Mouse (Mus musculus) hindbrain, embryonic 13.5 days (tissue): ENCODE measurements around the gene Dnajb8. TPM values are rescaled to one million over a fixed set of nuclear protein-coding genes. Genes with fewer than 3 reads are reported as not detected.
A peak's percentile ranks its signal among the peaks of the same experiment; 100 is the strongest.

Experiments
- ATAC-seq: fragments of 200-750 bp; cut with Nextera tagmentation; 2 replicates; pipeline ENCODE4 v1.8.0; 2017; ENCODE audit warnings: moderate TSS enrichment; ENCODE audit not compliant: low FRiP score
- H3K27ac ChIP-seq: fragments of 300-500 bp; sonication (generic); 2 replicates; pipeline ENCODE4 v1.5.1; 2015; ENCODE audit warnings: inconsistent platforms, mild to moderate bottlenecking, moderate library complexity
- H3K27me3 ChIP-seq: fragments of 300-500 bp; sonication (generic); 2 replicates; pipeline ENCODE4 v1.6.1; 2015; ENCODE audit warnings: mild to moderate bottlenecking, inconsistent platforms
- H3K36me3 ChIP-seq: fragments of 300-500 bp; sonication (generic); 2 replicates; pipeline ENCODE4 v1.6.1; 2015; ENCODE audit warnings: mild to moderate bottlenecking, inconsistent platforms
- H3K4me1 ChIP-seq: fragments of 300-500 bp; sonication (generic); replicated peaks from 2 replicates; pipeline ENCODE4 v1.6.1; 2015; ENCODE audit warnings: inconsistent platforms
- H3K4me2 ChIP-seq: fragments of 300-500 bp; sonication (generic); 2 replicates; pipeline ENCODE4 v1.6.1; 2015; ENCODE audit warnings: inconsistent platforms, mild to moderate bottlenecking, moderate library complexity
- H3K4me3 ChIP-seq: fragments of 300-500 bp; sonication (generic); 2 replicates; pipeline ENCODE4 v1.5.1; 2015; ENCODE audit warnings: mild to moderate bottlenecking, inconsistent platforms
- H3K9ac ChIP-seq: fragments of 300-500 bp; sonication (generic); 2 replicates; pipeline ENCODE4 v1.6.1; 2015; ENCODE audit warnings: mild to moderate bottlenecking, inconsistent platforms
- H3K9me3 ChIP-seq: fragments of 300-500 bp; sonication (generic); 2 replicates; pipeline ENCODE4 v1.6.1; 2016; ENCODE audit warnings: inconsistent platforms
- WGBS: fragments of 180-500 bp; shearing (Covaris S2); methylation state at CpG from one replicate; pipeline ENCODE4 v1.1.7; 2015; 5-methylcytosine and 5-hydroxymethylcytosine counted together
- polyA plus RNA-seq: library from polyadenylated mRNA; unstranded; fragments of >200 nt; fragmentation: Nextera tagmentation; extraction: Ambion mirVana; gene quantifications from 2 replicates; pipeline ENCODE4 v1.2.1, GENCODE M21; 2015

Dnajb8 gene
- polyA plus RNA-seq, 1 experiment from 2014 or later: not detected

DNA sequence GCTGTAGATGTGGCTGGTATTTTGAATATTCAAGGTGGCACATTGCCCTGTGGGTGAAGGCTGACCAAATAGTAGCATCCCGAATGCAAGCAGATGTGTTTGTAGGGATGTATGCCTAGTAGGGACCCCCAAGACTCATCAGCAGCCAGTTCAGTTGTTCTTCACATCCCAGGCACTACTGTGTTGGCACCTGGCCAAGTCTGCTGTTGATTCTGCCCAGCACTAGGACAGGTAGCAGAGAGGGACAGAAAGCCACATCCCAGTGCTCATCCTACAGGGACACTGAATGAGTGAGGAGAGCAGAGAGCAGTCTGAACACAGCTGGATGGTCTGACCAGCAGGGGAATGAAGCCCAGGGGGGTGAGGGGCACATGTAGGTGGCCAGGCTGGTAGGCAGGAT, 27.2 kb downstream of the Dnajb8 start:
- H3K36me3 ChIP-seq: no peaks in the 10 kb centered on the region; the same call in 1 of the 2 replicates
- H3K4me3 ChIP-seq: no peak overlapping the region
- 0 out of 2 replicates have a peak, but pooled peaks cover 5% of the 10 kb centered on the region for H3K27me3 ChIP-seq
- H3K9ac ChIP-seq: no peak overlapping the region
- no peak for ATAC-seq
- H3K4me1 ChIP-seq: 0 out of 2 replicates have a peak, but pooled peaks cover 2% of the 10 kb centered on the region
- WGBS: 93% methylated on average over 1 of the region's 1 CpGs
- no peak overlapping the region for H3K27ac ChIP-seq
- H3K4me2 ChIP-seq: no peak overlapping the region
- no peaks in the 10 kb centered on the region for H3K9me3 ChIP-seq

DNA sequence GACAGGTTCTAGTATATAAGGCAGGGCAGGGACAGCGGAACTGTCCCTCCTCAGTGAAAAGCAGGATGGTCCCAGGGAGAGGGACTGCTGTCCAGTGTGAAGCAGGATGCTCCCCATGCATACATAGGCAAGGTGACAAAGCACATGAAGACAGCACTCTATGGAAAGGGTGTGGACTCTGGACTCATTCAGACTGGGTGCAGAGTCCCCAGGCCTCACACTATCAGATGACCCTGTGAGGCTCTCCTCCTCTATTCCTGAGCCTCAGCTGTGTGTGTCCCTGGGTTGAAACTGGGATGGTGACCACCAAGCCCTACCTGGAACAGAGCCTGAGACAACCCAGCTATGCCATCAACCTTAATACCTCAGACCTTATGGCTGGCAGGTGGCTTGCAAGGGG, 29.3 kb downstream of the Dnajb8 start:
- no peaks in the 10 kb centered on the region for H3K27me3 ChIP-seq
- H3K4me3 ChIP-seq: no peak overlapping the region
- 91% methylated on average over 1 of the region's 1 CpGs for WGBS
- no peak overlapping the region for H3K4me2 ChIP-seq
- H3K4me1 ChIP-seq: 0 out of 2 replicates have a peak, but pooled peaks cover 2% of the 10 kb centered on the region
- H3K9ac ChIP-seq: no peak overlapping the region
- H3K36me3 ChIP-seq: no peaks in the 10 kb centered on the region; the same call in 1 of the 2 replicates
- H3K27ac ChIP-seq: no peak overlapping the region
- ATAC-seq: no peak
- H3K9me3 ChIP-seq: no peaks in the 10 kb centered on the region

DNA sequence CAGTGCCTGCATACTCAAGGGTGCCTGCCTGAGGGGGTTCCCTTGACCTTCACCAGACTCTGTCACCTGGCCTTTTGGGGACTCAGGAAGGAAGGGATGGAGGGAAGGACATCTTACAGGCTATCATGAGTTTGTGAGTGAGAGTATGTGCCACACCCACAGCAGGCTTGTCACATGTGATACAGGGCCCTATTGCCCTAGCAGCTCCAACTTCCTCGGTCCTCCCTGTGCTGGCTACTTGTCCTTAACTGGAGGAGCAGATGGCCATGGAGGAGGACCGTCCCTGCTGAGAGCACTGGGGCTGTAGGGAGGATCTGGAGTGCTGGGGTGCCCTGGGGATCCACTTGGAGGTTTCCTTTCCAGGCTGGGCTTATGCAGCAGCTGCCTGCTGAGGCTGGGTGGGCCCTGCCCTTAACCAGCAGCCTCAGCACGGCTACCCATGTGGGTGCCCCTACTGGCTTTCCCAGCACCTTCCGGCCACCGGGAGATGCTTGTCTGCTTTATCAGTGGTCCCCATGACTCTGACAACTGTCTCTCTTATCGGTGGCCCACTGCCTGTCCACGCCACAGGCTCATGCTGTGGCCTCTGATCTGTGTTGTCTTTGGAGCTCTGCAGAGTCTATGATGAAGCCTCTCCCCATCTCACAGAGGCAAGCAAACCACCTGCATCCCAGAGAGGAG, 29.9 kb downstream of the Dnajb8 start:
- ATAC-seq: no peak
- H3K9ac ChIP-seq: no peak overlapping the region

DNA sequence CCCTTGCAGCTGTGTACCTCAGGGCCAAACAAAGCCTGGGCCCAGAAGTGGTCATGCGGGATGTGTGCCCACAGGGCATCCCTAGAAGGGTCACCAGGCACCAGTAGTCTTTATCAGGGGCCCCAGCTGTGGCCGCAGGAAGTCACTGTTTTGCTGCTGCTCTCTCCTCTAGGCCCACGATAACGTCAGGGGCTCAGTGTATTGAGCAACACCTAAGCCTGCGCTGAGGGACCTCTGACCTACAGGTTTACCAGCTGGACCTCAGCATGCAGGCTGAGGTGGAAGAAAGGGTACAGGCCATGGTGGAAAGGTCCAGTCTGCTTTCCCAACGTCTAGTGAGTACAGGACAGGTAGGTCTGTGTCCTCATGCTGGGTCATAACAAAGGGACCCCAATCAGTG, 32.0 kb downstream of the Dnajb8 start:
- peaks cover 6% of the 10 kb centered on the region; the same call in 1 of the 2 replicates for H3K36me3 ChIP-seq
- ATAC-seq: no peak
- no peaks in the 10 kb centered on the region for H3K9me3 ChIP-seq
- no peaks in the 10 kb centered on the region for H3K4me1 ChIP-seq
- H3K9ac ChIP-seq: no peak overlapping the region
- H3K4me2 ChIP-seq: no peak overlapping the region
- no peak overlapping the region for H3K4me3 ChIP-seq
- no peak overlapping the region for H3K27ac ChIP-seq
- no peaks in the 10 kb centered on the region for H3K27me3 ChIP-seq
- 82% methylated on average over 6 of the region's 6 CpGs for WGBS

More for the DNA sequence above, 29.9 kb downstream of the Dnajb8 start:
- Histone ChIP-seq H3K27me3 (no peaks in the 10 kb centered on the region), H3K36me3 (peaks cover 3% of the 10 kb centered on the region; the same call in 1 of the 2 replicates), H3K4me3 (no peak overlapping the region), H3K9me3 (no peaks in the 10 kb centered on the region), H3K4me2 (no peak overlapping the region), H3K27ac (no peak overlapping the region), H3K4me1 (no peaks in the 10 kb centered on the region)
- WGBS: 91% methylated on average over 7 of the region's 7 CpGs

- no peak for ATAC-seq
- WGBS: 83% methylated on average over 4 of the region's 4 CpGs
- no peaks in the 10 kb centered on the region for H3K9me3 ChIP-seq
- H3K4me2 ChIP-seq: no peak overlapping the region
- H3K36me3 ChIP-seq: peaks cover 6% of the 10 kb centered on the region; the same call in 1 of the 2 replicates
- no peaks in the 10 kb centered on the region for H3K27me3 ChIP-seq
- H3K9ac ChIP-seq: no peak overlapping the region
- H3K4me1 ChIP-seq: no peaks in the 10 kb centered on the region
- no peak overlapping the region for H3K27ac ChIP-seq
- H3K4me3 ChIP-seq: no peak overlapping the region
These were observed 33.4 kb downstream of the Dnajb8 start for GRCm38 (mm10) chr6:88255435-88255834.

- WGBS: 97% methylated on average over 3 of the region's 3 CpGs
These were observed 37.6 kb downstream of the Dnajb8 start for GRCm38 (mm10) chr6:88259621-88260020.

DNA sequence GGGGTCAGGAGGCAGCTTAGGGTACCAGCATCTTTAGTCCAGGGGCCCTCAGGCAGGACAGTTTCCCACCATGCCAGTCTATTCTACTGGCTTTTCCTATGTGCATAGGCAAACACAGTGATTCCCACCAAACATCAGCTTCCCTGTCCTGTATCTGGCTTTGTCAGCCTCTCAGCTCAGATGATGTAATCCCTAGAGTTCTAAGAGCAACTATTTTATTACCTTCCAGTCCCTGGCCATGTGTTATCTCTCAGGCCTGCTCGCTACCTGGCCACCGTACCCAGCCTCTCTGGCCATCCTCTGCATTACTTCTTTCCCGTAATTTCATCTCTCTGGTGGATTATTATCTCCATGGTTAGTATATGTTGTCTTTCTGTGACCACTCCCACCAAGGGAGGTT, 38.6 kb downstream of the Dnajb8 start:
- ATAC-seq: no peak
- 0 out of 2 replicates have a peak, but pooled peaks cover 6% of the 10 kb centered on the region for H3K36me3 ChIP-seq
- H3K4me1 ChIP-seq: peaks cover 12% of the 10 kb centered on the region
- H3K27ac ChIP-seq: no peak overlapping the region
- no peaks in the 10 kb centered on the region for H3K27me3 ChIP-seq
- no peak overlapping the region for H3K4me2 ChIP-seq
- WGBS: 95% methylated on average over 3 of the region's 3 CpGs
- H3K9ac ChIP-seq: no peak overlapping the region
- H3K9me3 ChIP-seq: no peaks in the 10 kb centered on the region
- no peak overlapping the region for H3K4me3 ChIP-seq

More at GRCm38 (mm10) chr6:88259621-88260020, 37.6 kb downstream of the Dnajb8 start:
- H3K4me1 ChIP-seq: peaks cover 12% of the 10 kb centered on the region
- no peak for ATAC-seq
- no peaks in the 10 kb centered on the region for H3K9me3 ChIP-seq
- no peaks in the 10 kb centered on the region for H3K27me3 ChIP-seq
- H3K4me3 ChIP-seq: no peak overlapping the region
- H3K36me3 ChIP-seq: 0 out of 2 replicates have a peak, but pooled peaks cover 6% of the 10 kb centered on the region
- H3K27ac ChIP-seq: no peak overlapping the region
- no peak overlapping the region for H3K4me2 ChIP-seq
- no peak overlapping the region for H3K9ac ChIP-seq

DNA sequence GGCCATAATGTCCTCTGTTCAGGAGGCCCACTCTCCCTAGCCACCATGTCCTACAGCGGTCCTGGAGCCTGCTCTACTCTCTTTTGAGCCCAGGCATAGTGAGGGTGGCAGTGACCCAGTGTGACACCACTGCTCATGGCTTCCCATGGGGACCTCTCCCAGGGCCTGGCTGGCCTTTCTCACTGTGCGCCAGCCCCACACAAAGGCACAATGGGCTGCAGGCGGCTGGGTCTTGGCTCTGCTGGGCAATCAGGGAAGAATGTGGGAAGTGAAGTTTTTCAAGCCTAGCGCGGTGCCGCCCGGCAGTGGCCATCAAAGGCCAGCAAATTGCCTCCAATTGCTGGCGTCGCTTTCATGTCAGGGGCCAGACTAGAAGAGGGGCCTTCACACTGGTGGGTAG, 40.1 kb downstream of the Dnajb8 start:
- no peak overlapping the region for H3K4me2 ChIP-seq
- no peak overlapping the region; the same call in 1 of the 2 replicates for H3K9ac ChIP-seq
- no peaks in the 10 kb centered on the region for H3K27me3 ChIP-seq
- H3K36me3 ChIP-seq: 0 out of 2 replicates have a peak, but pooled peaks cover 3% of the 10 kb centered on the region
- peak; percentile 24; the same call in 1 of the 2 replicates for ATAC-seq
- no peak overlapping the region for H3K27ac ChIP-seq
- H3K4me3 ChIP-seq: no peak overlapping the region
- peaks cover 12% of the 10 kb centered on the region for H3K4me1 ChIP-seq
- WGBS: 24% methylated on average over 9 of the region's 9 CpGs
- no peaks in the 10 kb centered on the region for H3K9me3 ChIP-seq

GRCm38 (mm10) chr6:88265355-88265754, 43.3 kb downstream of the Dnajb8 start:
- no peaks in the 10 kb centered on the region for H3K9me3 ChIP-seq
- no peaks in the 10 kb centered on the region for H3K27me3 ChIP-seq
- no peak overlapping the region for H3K9ac ChIP-seq
- H3K27ac ChIP-seq: no peak overlapping the region
- peaks cover 12% of the 10 kb centered on the region for H3K4me1 ChIP-seq
- ATAC-seq: no peak
- no peak overlapping the region for H3K4me3 ChIP-seq
- no peaks in the 10 kb centered on the region for H3K36me3 ChIP-seq
- H3K4me2 ChIP-seq: no peak overlapping the region
- WGBS: 96% methylated on average over 1 of the region's 1 CpGs

- no peak overlapping the region for H3K9ac ChIP-seq
- H3K36me3 ChIP-seq: no peaks in the 10 kb centered on the region
- H3K9me3 ChIP-seq: no peaks in the 10 kb centered on the region
- no peak for ATAC-seq
- 81% methylated on average over 3 of the region's 3 CpGs for WGBS
- no peaks in the 10 kb centered on the region for H3K27me3 ChIP-seq
- no peak overlapping the region for H3K27ac ChIP-seq
- H3K4me2 ChIP-seq: no peak overlapping the region
- no peak overlapping the region for H3K4me3 ChIP-seq
- H3K4me1 ChIP-seq: peaks cover 12% of the 10 kb centered on the region
These were observed 44.0 kb downstream of the Dnajb8 start for GRCm38 (mm10) chr6:88266055-88266454.

GRCm38 (mm10) chr6:88267068-88267467, 45.0 kb downstream of the Dnajb8 start:
- Histone ChIP-seq H3K36me3 (no peaks in the 10 kb centered on the region), H3K27me3 (no peaks in the 10 kb centered on the region), H3K4me2 (no peak overlapping the region), H3K9ac (no peak overlapping the region), H3K4me1 (peaks cover 17% of the 10 kb centered on the region), H3K9me3 (no peaks in the 10 kb centered on the region), H3K27ac (no peak overlapping the region), H3K4me3 (no peak overlapping the region)
- 87% methylated on average over 3 of the region's 3 CpGs for WGBS
- ATAC-seq: no peak

DNA sequence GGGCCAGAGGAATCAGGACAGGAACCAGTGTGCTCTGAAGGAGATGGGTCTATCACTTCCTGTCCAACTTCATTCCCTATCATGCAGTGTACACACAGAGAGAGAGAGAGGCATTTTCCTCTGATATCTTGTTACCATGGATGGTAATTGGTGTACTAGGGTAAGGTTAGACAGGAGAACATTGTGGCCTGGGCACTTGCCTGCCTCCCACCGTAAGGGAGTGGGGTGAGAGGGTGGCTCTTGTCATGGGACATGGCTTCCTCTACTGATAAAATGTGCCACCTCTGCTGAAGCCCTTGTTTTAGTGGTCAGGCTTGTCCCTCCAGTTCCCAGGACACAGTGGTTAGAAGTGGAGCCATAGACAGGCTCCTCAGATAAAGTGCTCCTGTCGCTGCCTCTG, 45.9 kb downstream of the Dnajb8 start:
- H3K36me3 ChIP-seq: no peaks in the 10 kb centered on the region
- no peaks in the 10 kb centered on the region for H3K9me3 ChIP-seq
- peaks cover 8% of the 10 kb centered on the region for H3K4me1 ChIP-seq
- no peak overlapping the region for H3K9ac ChIP-seq
- no peaks in the 10 kb centered on the region for H3K27me3 ChIP-seq
- H3K27ac ChIP-seq: no peak overlapping the region
- no peak overlapping the region for H3K4me3 ChIP-seq
- 96% methylated on average over 2 of the region's 2 CpGs for WGBS
- H3K4me2 ChIP-seq: no peak overlapping the region
- no peak for ATAC-seq

- Histone ChIP-seq H3K27ac (no peak overlapping the region), H3K4me1 (peaks cover 8% of the 10 kb centered on the region), H3K4me3 (no peak overlapping the region), H3K36me3 (no peaks in the 10 kb centered on the region), H3K9me3 (no peaks in the 10 kb centered on the region), H3K4me2 (no peak overlapping the region), H3K9ac (no peak overlapping the region), H3K27me3 (no peaks in the 10 kb centered on the region)
- WGBS: 90% methylated on average over 6 of the region's 6 CpGs
- no peak for ATAC-seq
These were observed 52.6 kb downstream of the Dnajb8 start for GRCm38 (mm10) chr6:88274623-88275022.
